Mouse (Mus musculus) CH12.LX (cell line): ENCODE data around the gene Krt4. TPM values are rescaled to one million over a fixed set of nuclear protein-coding genes. Genes with fewer than 3 reads are reported as not detected.

Source experiments
- DNase-seq: peaks from one replicate; pipeline ENCODE4 v3.0.0-alpha.2; 2013; ENCODE audit errors: extremely low read depth
- H3K27ac ChIP-seq: 2 replicates; pipeline ENCODE4 v1.5.1; 2012; ENCODE audit warnings: low read depth, mild to moderate bottlenecking, control low read depth, moderate library complexity; ENCODE audit not compliant: insufficient read depth
- H3K27me3 ChIP-seq: replicated peaks from 2 replicates; pipeline ENCODE3; 2012; ENCODE audit warnings: inconsistent platforms
- H3K36me3 ChIP-seq, 2 experiments: replicated peaks in 1 of 2; 2 replicates each; pipeline versions ENCODE3 to v1.6.1; 2012; ENCODE audit warnings: inconsistent platforms in 1 of 2, low read length in 1 of 2, mild to moderate bottlenecking in 1 of 2, mixed read lengths in 1 of 2, moderate library complexity in 1 of 2; ENCODE audit not compliant: control insufficient read depth in 1 of 2, insufficient read depth in 1 of 2
- H3K4me1 ChIP-seq, 2 experiments: 2 replicates each; pipeline ENCODE4 v1.6.1; 2012; ENCODE audit warnings: inconsistent platforms in 1 of 2, moderate library complexity in 1 of 2; ENCODE audit not compliant: insufficient read depth in 2 of 2, control insufficient read depth in 1 of 2
- H3K4me2 ChIP-seq: 2 replicates; pipeline ENCODE4 v1.6.1; 2012; ENCODE audit warnings: low read depth, mild to moderate bottlenecking, control low read depth; ENCODE audit not compliant: poor library complexity, insufficient read depth, severe bottlenecking
- H3K4me3 ChIP-seq, 3 experiments: fragments of 150-350 bp in 1 of 3; sonication (generic) in 1 of 3; replicated peaks in 1 of 3; 2 replicates each; pipeline versions ENCODE3 to v1.5.1; 2011 to 2012; ENCODE audit warnings: low read depth in 2 of 3, low read length in 2 of 3, mild to moderate bottlenecking in 2 of 3, moderate library complexity in 2 of 3, control low read depth in 1 of 3, improper control_type of control experiment in 1 of 3, inconsistent platforms in 1 of 3, mixed read lengths in 1 of 3; ENCODE audit not compliant: poor library complexity in 1 of 3
- H3K79me2 ChIP-seq: replicated peaks from 2 replicates; pipeline ENCODE4 v1.6.1; 2012; ENCODE audit warnings: mild to moderate bottlenecking, moderate library complexity; ENCODE audit not compliant: control insufficient read depth, poor library complexity, insufficient read depth, severe bottlenecking; ENCODE audit errors: extremely low read depth
- H3K9ac ChIP-seq: 2 replicates; pipeline ENCODE4 v1.6.1; 2012; ENCODE audit warnings: low read depth, mild to moderate bottlenecking, control low read depth, moderate library complexity; ENCODE audit not compliant: insufficient read depth
- H3K9me3 ChIP-seq: replicated peaks from 2 replicates; pipeline ENCODE3; 2012; ENCODE audit warnings: low read length, inconsistent platforms, mixed read lengths
- CHD1 ChIP-seq: IDR thresholded peaks from 2 replicates; pipeline ENCODE4 v1.6.1; 2012; ENCODE audit warnings: low read depth, low read length, improper control_type of control experiment, inconsistent platforms
- CTCF ChIP-seq, 2 experiments: IDR thresholded peaks in 1 of 2; conservative IDR thresholded peaks in 1 of 2; 2 replicates each; pipeline ENCODE4 v1.5.1; 2011 to 2012; ENCODE audit warnings: low read depth in 2 of 2, low read length in 2 of 2, improper control_type of control experiment in 1 of 2, inconsistent platforms in 1 of 2, mild to moderate bottlenecking in 1 of 2, moderate library complexity in 1 of 2
- JUN ChIP-seq: IDR thresholded peaks from 2 replicates; pipeline ENCODE4 v1.6.1; 2011; ENCODE audit warnings: low read depth, mild to moderate bottlenecking, low read length, improper control_type of control experiment, moderate library complexity; ENCODE audit not compliant: insufficient read depth
- JUND ChIP-seq: conservative IDR thresholded peaks from 2 replicates; pipeline ENCODE4 v1.6.1; 2011; ENCODE audit warnings: low read depth, low read length, improper control_type of control experiment
- MAX ChIP-seq: IDR thresholded peaks from 2 replicates; pipeline ENCODE4 v1.6.1; 2011; ENCODE audit warnings: low read length, improper control_type of control experiment
- MAZ ChIP-seq: IDR thresholded peaks from 2 replicates; pipeline ENCODE4 v1.6.1; 2012; ENCODE audit warnings: low read depth, mild to moderate bottlenecking, inconsistent platforms, low read length, improper control_type of control experiment, moderate library complexity
- MXI1 ChIP-seq: IDR thresholded peaks from 2 replicates; pipeline ENCODE4 v1.6.1; 2011; ENCODE audit warnings: mild to moderate bottlenecking, low read depth, low read length, improper control_type of control experiment
- MYC ChIP-seq: IDR thresholded peaks from 2 replicates; pipeline ENCODE4 v1.6.1; 2011; ENCODE audit warnings: low read depth, mild to moderate bottlenecking, improper control_type of control experiment, low read length
- NRF1 ChIP-seq: IDR thresholded peaks from 2 replicates; pipeline ENCODE4 v1.6.1; 2014; ENCODE audit warnings: low read depth, mild to moderate bottlenecking, inconsistent platforms, low read length, improper control_type of control experiment, moderate library complexity
- PAX5 ChIP-seq: IDR thresholded peaks from 2 replicates; pipeline ENCODE4 v1.6.1; 2012; ENCODE audit warnings: low read length, inconsistent platforms, mixed read lengths
- POLR2A ChIP-seq: IDR thresholded peaks from 2 replicates; pipeline ENCODE4 v1.6.1; 2011; ENCODE audit warnings: low read depth, mild to moderate bottlenecking, improper control_type of control experiment, low read length
- RCOR1 ChIP-seq: conservative IDR thresholded peaks from 2 replicates; pipeline ENCODE4 v1.6.1; 2012; ENCODE audit warnings: low read depth, mild to moderate bottlenecking, inconsistent platforms, low read length, improper control_type of control experiment
- SIN3A ChIP-seq: IDR thresholded peaks from 2 replicates; pipeline ENCODE4 v1.6.1; 2012; ENCODE audit warnings: low read length, improper control_type of control experiment, inconsistent platforms
- SMC3 ChIP-seq: IDR thresholded peaks from 2 replicates; pipeline ENCODE4 v1.6.1; 2011; ENCODE audit warnings: low read depth, low read length, improper control_type of control experiment
- ZKSCAN1 ChIP-seq: IDR thresholded peaks from 2 replicates; pipeline ENCODE4 v1.6.1; 2012; ENCODE audit warnings: low read depth, inconsistent platforms, low read length, improper control_type of control experiment, borderline replicate concordance
- ZMIZ1 ChIP-seq: IDR thresholded peaks from 2 replicates; pipeline ENCODE4 v1.6.1; 2012; ENCODE audit warnings: low read depth, mild to moderate bottlenecking, inconsistent platforms, low read length, improper control_type of control experiment
- dilution Hi-C: fragments of 300-500 bp; cut with MboI; formaldehyde crosslinking; loops from 2 replicates; pipeline ENCODE4 v1.14.3; 2020; ENCODE audit warnings: low sequenced_read_pairs; ENCODE audit not compliant: extremely low pct_unique_long_range_greater_than_20kb, extremely low pct_ligation_motif_present
- in situ Hi-C: fragments of 300-500 bp; cut with MboI; formaldehyde crosslinking; loops from 3 replicates; pipeline ENCODE4 v1.14.3; 2019; ENCODE audit warnings: low sequenced_read_pairs, low pct_ligation_motif_present, low pct_unique_long_range_greater_than_20kb, mixed read lengths
- polyA plus RNA-seq: library from polyadenylated mRNA; unstranded; fragments of >175 nt; gene quantifications from 2 replicates; pipeline ENCODE4 v1.2.1, GENCODE M21; 2012; ENCODE audit warnings: low read depth; ENCODE audit not compliant: insufficient read length
- total RNA-seq, 2 experiments: library from RNA; depleted of rRNA; stranded (reverse); fragments of 300-350 nt in 1 of 2; fragments of >200 nt in 1 of 2; gene quantifications; 2 replicates each; pipeline ENCODE4 v1.2.3; 2012 to 2014

The Krt4 gene
- total and polyA plus RNA-seq, 3 experiments = not detected

DNA sequence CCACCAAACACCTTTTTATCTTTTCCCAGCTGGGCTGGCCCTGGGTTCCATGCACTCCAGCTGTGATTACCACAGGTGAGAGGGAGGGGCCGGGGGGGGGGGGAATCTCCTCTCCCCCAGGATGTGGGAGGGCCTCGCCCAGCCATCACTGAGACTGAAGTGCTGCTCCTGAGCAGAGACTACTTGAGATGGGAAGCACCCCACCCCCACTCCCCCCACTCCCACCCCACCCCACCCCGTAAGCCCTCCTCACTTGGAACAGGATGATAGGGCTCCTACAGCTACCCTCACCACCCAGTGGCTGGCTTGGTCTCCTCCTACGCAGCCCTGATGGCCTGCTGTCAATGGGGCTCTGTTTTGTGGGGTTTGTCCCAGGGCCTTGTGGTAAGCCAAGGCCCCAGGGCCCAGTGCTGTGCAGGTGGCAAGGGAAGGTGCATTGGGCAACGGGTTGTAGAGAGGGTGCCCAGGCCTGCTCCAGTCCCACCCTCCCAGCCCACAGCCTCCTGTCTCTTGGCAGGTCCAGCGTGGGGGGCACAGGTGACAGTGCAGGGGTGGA lies 15.8 kb upstream of the Krt4 start, which contains the start of gene Krt79:
TSS of gene Krt79 (minus strand) at position 51 of the 556 bp plus-strand sequence.
- TF ChIP-seq SIN3A (no peak), CTCF (conservative IDR thresholded peaks at IDR 0.05 in 1 of 2, IDR thresholded peaks at IDR 0.05 in 1 of 2; ENCODE audit: low read depth in 2 of 2, low read length in 2 of 2) (no peak), CHD1 (no peak), JUND (no peak), SMC3 (no peak), MYC (no peak), JUN (no peak), MAZ (no peak), ZMIZ1 (no peak), NRF1 (no peak), MAX (no peak), MXI1 (no peak), RCOR1 (no peak)
- TF ChIP-seq, all 38 proteins: peak for 0
- Histone ChIP-seq H3K4me2 (no peak within 1 kb of the TSS), H3K27ac (no peak within 1 kb of the TSS), H3K79me2 (no peaks in the 10 kb centered on the region), H3K27me3 (peaks cover 92% of the 10 kb centered on the region), H3K9ac (no peak within 1 kb of the TSS), H3K36me3 (no peaks in the 10 kb centered on the region), H3K4me1 (no peaks in the 10 kb centered on the region), H3K9me3 (no peaks in the 10 kb centered on the region), H3K4me3 (no peak within 1 kb of the TSS)
- dilution Hi-C loops (no loop called here), in situ Hi-C loops (no loop called here)
- DNase-seq = no peak

DNA sequence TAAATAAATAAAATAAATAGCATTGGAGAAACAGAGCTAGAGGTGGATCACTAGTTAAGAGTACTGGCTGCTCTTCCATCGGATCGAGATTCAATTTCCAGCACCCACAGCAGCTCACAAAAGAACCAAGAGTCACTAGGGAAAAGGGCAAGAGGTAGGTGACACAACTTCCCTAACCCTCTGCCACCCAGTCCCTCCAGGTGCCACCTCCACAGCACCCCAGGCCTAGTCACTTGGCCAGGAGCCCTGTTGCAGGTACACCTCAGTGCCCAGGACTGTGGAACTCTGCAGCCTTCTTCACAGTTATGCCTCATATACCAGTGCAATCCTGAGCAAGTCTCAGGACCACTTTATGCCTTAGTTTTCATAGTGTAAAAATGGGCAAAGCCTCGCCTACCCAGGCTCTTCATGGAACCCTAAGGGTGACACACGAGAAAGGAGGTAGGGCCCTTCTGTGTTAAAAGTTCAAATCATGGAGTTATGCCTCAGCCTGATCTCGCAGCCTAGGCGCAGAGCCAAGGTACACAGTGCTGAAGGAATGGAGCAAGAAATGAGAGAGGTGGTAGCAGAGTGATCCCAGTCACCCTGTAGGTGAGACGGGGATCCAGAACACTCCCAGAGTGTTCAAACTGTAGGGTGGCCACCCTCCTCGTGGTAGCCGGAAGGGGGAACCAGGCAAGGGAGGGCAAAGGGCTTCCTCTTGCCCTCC lies 14.2 kb upstream of the Krt4 start:
- Histone ChIP-seq H3K4me1 (no peaks in the 10 kb centered on the region), H3K79me2 (no peaks in the 10 kb centered on the region), H3K27me3 (peaks cover 92% of the 10 kb centered on the region), H3K9me3 (no peaks in the 10 kb centered on the region), H3K36me3 (no peaks in the 10 kb centered on the region), H3K9ac (no peak overlapping the region), H3K4me2 (no peak overlapping the region), H3K27ac (no peak overlapping the region), H3K4me3 (no peak overlapping the region)
- in situ Hi-C loops = no loop called here
- no peak for TF ChIP-seq POLR2A
- no peak for TF ChIP-seq ZKSCAN1
- TF ChIP-seq PAX5 = no peak
- no peak for TF ChIP-seq SMC3
- DNase-seq = no peak
- dilution Hi-C loops = no loop called here
